In genomic region chr3:69041298-69041697, GRCm38 (mm10) we compare ENCODE assay signal across 8 mouse cellular contexts. TPM values are rescaled to one million over a fixed set of nuclear protein-coding genes. Genes with fewer than 3 reads are reported as not detected.
DNase-seq lines count a peak whose midpoint lies in the region; ATAC-seq and TF ChIP-seq lines count a peak whose summit lies in the region.
"Had no signal": no experiment of that assay in that cellular context is flagged by ENCODE, and none has a peak within 500 bp of the region (broad histone marks: within the 10 kb centered on the region; RNA-seq: fewer than 3 reads in every experiment).

No protein-coding gene starts in this region.

- DNase-seq in lung, postnatal 25 days (ENCODE audit: low spot score): peak; percentile 16
- DNase-seq in lung, adult 2 months: no peak
- DNase-seq in T-cell, adult 2 months (ENCODE audit: low spot score): peak; percentile 56
- no peak for DNase-seq in midbrain, embryonic 14.5 days
- no peak for DNase-seq in right cerebral cortex, postnatal 25 days
- no peak for DNase-seq in yolk sac, embryonic 10.5 days (ENCODE audit: low spot score)
- DNase-seq: thymus, adult 18-20 months had no signal

- no peak overlapping the region for H3K27ac ChIP-seq in midbrain, embryonic 14.5 days (replicated peaks; ENCODE audit: low read depth, low read length)

- no peak for TF ChIP-seq POLR2A in lung, adult 2 months (IDR thresholded peaks at IDR 0.05; ENCODE audit: borderline replicate concordance, extremely low read depth, low read depth, low read length)

- 47% methylated on average over 5 of the region's 5 CpGs for WGBS in lung, adult 2 months
- WGBS in midbrain, embryonic 14.5 days: 58% methylated on average over 5 of the region's 5 CpGs

- H3K9ac ChIP-seq in midbrain, embryonic 14.5 days (replicated peaks; ENCODE audit: low read length): no peak overlapping the region

- no peak overlapping the region for H3K4me3 ChIP-seq in lung, adult 2 months (replicated peaks; ENCODE audit: extremely low read depth, low read depth, low read length)
- no peak overlapping the region for H3K4me3 ChIP-seq in midbrain, embryonic 14.5 days (replicated peaks; ENCODE audit: low read depth, low read length)

- H3K4me2 ChIP-seq in midbrain, embryonic 14.5 days (ENCODE audit: low read length): peak overlapping the region; percentile 30

- peak; percentile 56 to 57 for ATAC-seq in hematopoietic stem cell, adult 5-6 weeks (replicated peaks in 1 of 2; ENCODE audit: insufficient read depth in 1 of 2, low FRiP score in 2 of 2, low TSS enrichment in 1 of 2, low read depth in 1 of 2, poor library complexity in 2 of 2, severe bottlenecking in 2 of 2)
- ATAC-seq in midbrain, embryonic 14.5 days (ENCODE audit: low FRiP score, low TSS enrichment): no peak

- no peak for TF ChIP-seq CTCF in lung, adult 2 months (IDR thresholded peaks at IDR 0.05; ENCODE audit: insufficient read depth, low read length)

- H3K36me3 ChIP-seq in midbrain, embryonic 14.5 days (ENCODE audit: control insufficient read depth, insufficient read depth, low read length): peaks cover 14% of the 10 kb centered on the region

- no peaks in the 10 kb centered on the region for H3K9me3 ChIP-seq in midbrain, embryonic 14.5 days (ENCODE audit: control insufficient read depth, low read length)

- peaks cover 2% of the 10 kb centered on the region for H3K4me1 ChIP-seq in lung, adult 2 months (ENCODE audit: control insufficient read depth, insufficient read depth, low read length)
- peaks cover 17% of the 10 kb centered on the region; the same call in 1 of the 2 replicates for H3K4me1 ChIP-seq in midbrain, embryonic 14.5 days (ENCODE audit: control insufficient read depth, insufficient read depth, low read length)

- no peaks in the 10 kb centered on the region for H3K27me3 ChIP-seq in midbrain, embryonic 14.5 days (ENCODE audit: control insufficient read depth, insufficient read depth, low read length)

RNA-seq across cellular contexts. Expression of gene Trim59, which starts 3.3 kb away (rescaled TPM):
- 0.26 and 0.69 TPM in 2 replicates for polyA plus RNA-seq in lung, adult 2 months (2012; rRNA removed)
- 27.8 and 34.1 TPM in 2 replicates for total RNA-seq in hematopoietic stem cell, adult 5-6 weeks (2017)
- polyA plus RNA-seq in midbrain, embryonic 14.5 days (2014; fragmentation: Nextera tagmentation; extraction: Ambion mirVana): 39.8 and 57.5 TPM in 2 replicates

RNA-seq across cellular contexts. Expression of gene Smc4, which starts 36.8 kb away (rescaled TPM):
- polyA plus RNA-seq in lung, adult 2 months (2012; rRNA removed): 2.8 and 5.4 TPM in 2 replicates
- total RNA-seq in hematopoietic stem cell, adult 5-6 weeks (2017): 470 and 545 TPM in 2 replicates
- 32.9 and 47.8 TPM in 2 replicates for polyA plus RNA-seq in midbrain, embryonic 14.5 days (2014; fragmentation: Nextera tagmentation; extraction: Ambion mirVana)

RNA-seq across cellular contexts. Expression of gene Ift80, which starts 36.9 kb away (rescaled TPM):
- polyA plus RNA-seq in lung, adult 2 months (2012; rRNA removed): 2.4 and 4.4 TPM in 2 replicates
- total RNA-seq in hematopoietic stem cell, adult 5-6 weeks (2017): 33.7 and 36.8 TPM in 2 replicates
- polyA plus RNA-seq in midbrain, embryonic 14.5 days (2014; fragmentation: Nextera tagmentation; extraction: Ambion mirVana): 5.6 and 11.2 TPM in 2 replicates

Comparison
In these comparisons a context has a peak if more than half of its experiments do, and no peak if none do; other contexts are left out.
1. DNase-seq: peak in lung, postnatal 25 days (single experiment) and T-cell, adult 2 months (single experiment); none in lung, adult 2 months (single experiment), midbrain, embryonic 14.5 days (single experiment), right cerebral cortex, postnatal 25 days (single experiment) and yolk sac, embryonic 10.5 days (single experiment).
2. RNA of gene Trim59, which starts 3.3 kb away (polyA plus RNA-seq): 39.8 to 57.5 TPM in midbrain, embryonic 14.5 days; 0.26 to 0.69 TPM in lung, adult 2 months; every median in the first group is over 10 times any median in the second.